Mouse (Mus musculus): Measurements from ENCODE around the gene Neurl1b.

Neurl1b gene

DNA sequence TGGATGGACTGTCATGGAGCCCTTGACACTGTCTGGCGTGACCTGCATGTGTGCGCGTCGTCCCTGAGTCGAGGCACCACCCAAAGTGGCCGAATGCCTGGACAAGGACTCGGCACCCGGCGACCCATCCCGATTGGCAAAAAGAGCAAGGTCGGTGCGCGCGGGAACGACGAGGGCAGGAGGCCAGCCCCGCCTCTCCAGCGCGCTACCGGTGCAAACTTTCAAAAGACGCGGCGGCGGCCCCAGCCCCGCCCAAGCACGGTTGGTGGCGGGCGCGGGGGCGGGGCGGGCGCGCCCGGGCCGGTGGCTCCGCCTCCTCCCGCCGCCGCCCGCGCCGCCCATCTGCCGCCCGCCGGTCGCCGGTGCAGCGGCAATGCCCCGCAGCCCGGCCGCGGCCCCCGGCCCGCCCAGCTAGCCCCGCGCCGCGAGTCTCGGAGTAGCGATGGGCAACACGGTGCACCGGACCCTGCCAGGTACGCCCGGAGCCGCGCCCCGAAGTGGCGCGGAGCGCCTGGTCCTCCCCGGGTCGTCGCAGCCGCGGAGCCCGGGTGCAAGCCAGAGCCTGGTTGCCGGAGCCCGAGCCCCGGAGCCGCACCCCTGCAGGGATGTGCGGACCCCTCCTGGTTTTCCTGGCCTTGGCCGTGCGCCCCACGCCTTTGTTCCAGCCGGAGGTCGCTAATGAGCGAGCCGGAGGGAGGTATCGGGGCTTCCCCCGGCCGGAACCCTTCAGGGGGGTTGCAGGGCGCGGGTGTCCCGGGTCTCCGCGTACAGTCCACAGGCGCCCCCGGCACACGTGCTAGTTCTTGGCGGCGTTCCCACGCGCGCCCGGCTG, at the start of gene Neurl1b:
TSS of gene Neurl1b (plus strand) at position 307 of the 832 bp plus-strand sequence.
- no peak for DNase-seq (ENCODE audit: low read depth in 1 of 2, low spot score in 2 of 2)

DNA sequence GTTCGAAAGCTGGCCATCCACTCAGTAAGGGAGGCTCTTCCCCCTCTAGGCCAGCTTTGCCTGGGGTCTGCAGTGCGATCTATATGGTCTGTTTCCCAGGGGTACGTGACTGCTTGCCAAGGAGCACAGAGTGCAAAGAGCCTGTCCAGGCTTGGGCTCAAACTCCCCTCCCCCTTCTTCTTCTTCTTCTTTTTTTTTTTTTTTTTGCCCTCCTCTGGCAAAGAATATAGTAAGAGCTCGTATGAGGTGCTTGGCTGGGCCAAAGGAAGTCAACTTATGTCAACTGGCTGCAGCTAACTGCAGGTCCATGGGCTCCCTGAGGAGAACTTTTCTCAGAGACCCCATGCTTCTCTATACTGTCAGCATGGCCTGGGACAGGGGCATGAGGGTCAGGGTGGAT, 47.8 kb upstream of the Neurl1b start:
- DNase-seq (ENCODE audit: low read depth in 1 of 2, low spot score in 2 of 2): no peak

DNA sequence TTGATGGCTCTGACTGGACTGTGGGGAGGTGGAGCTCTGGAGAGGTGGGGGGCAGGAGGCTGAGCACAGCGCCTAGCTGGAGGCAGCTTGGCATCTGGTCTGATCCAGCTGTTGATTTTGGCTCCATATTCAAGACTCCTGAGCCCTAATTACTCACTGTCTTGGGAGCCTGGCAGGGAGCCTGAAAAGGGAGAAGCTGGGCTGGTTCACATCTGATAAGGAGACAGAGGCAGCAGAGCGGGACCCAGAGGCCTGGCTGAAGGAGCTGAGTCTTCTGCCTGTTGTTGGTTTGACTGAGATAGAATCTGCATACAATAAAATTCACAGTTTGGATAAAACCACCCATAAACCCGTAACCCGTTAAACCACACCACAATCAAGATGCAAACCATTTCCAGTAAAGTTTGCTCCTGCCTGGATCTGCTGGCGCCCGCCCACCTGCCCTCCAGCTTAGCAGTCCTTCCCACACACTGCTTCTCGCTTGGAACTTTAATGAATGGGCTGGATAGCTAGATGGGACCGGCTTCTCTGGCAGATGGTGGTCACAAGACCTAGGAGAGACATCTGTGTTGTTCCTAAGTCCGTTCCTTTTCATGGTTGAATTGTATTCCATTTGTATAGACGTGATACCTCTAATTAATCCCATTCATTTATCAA, 46.2 kb upstream of the Neurl1b start:
- no peak for DNase-seq (ENCODE audit: low read depth in 1 of 2, low spot score in 2 of 2)

DNA sequence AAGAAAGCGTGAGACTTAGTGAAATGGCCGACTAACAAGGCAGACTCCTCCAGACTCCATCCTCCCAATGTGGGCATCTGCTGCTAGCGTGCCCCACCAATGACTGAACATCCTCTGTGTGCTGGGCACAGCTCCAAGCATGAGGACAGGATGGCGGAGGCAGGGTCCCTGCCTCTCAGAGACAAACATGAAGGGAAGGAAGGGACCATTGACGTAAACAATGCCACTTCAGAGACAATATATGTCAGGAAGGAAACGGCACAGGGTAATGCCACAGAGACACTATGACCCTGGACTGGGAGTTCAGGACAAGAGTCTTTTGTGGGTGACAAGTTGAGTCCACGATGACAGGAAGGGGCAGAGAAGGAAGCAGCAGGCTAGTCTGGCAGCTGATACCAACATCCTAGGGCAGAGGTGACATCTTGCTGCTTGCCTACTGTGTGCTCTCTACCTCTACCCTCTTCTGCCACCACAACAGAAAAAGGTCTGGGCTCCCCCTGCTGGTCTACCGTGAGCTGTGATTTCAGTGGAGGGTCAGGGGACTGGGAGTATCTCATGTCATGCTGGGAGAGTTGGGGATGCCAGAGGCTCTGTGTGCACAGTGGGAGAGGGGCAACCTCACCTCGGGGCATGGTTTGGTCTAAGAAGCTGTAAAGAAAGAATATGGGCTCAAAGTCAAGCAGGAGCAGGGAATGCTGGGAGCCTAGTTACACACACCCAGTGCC, 43.9 kb upstream of the Neurl1b start:
- DNase-seq (ENCODE audit: low read depth in 1 of 2, low spot score in 2 of 2): peak in 1 of 2 experiments; percentile 37

DNA sequence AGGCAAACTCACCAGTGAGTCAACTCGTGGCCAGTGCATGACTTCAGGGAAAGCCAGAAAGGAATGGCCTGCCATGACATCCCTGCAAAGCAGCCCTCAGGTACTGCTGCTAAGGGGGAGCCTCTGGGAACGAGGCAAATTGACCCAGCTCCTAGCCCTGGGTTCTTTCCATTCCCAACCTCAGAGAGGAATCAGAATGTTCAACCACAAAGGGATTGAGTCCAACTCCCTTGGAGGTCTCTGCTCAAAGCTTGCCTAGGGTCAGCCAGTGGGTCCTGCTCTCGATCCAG, 43.4 kb upstream of the Neurl1b start:
- no peak for DNase-seq (ENCODE audit: low read depth in 1 of 2, low spot score in 2 of 2)

DNA sequence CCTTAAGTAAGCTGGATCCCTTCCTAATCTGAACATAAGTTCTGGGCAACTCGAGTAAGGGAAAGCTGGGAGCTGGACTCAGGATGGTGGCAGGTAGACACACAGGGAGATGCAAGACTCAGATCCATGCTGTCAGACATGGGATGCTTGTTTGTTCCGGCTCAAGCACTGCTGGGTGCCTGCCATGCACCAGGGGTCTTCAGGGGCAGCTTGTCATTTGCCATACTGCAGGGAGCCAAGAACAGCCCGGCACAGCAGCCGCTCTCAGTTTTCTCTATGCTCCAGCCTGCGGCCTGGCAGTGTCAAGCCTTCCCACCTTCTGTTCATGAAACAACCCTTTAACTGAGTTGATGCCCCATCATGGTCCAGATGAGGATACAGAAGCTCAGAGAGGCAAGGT, 41.4 kb upstream of the Neurl1b start:
- no peak for DNase-seq (ENCODE audit: low read depth in 1 of 2, low spot score in 2 of 2)

DNA sequence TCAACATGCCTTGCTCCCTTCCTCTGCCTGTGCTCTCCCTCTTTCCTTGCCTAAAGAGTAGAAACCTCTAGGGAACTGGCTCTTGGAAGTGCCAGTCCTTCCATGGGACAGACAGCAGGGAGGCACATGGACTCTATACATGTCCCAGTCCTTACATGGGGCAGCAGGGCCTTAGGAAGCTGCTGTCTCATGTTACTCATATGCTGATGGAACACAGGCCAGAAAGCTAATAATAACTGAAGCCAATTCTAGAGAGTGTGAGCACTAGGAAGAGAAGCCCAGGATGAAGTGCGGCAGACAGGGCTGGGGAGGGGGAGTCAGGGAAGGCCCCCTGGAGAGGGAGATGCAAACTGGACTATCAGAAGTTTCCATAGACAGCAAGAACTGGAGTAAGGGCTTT, 38.2 kb upstream of the Neurl1b start:
- no peak for DNase-seq (ENCODE audit: low read depth in 1 of 2, low spot score in 2 of 2)

DNA sequence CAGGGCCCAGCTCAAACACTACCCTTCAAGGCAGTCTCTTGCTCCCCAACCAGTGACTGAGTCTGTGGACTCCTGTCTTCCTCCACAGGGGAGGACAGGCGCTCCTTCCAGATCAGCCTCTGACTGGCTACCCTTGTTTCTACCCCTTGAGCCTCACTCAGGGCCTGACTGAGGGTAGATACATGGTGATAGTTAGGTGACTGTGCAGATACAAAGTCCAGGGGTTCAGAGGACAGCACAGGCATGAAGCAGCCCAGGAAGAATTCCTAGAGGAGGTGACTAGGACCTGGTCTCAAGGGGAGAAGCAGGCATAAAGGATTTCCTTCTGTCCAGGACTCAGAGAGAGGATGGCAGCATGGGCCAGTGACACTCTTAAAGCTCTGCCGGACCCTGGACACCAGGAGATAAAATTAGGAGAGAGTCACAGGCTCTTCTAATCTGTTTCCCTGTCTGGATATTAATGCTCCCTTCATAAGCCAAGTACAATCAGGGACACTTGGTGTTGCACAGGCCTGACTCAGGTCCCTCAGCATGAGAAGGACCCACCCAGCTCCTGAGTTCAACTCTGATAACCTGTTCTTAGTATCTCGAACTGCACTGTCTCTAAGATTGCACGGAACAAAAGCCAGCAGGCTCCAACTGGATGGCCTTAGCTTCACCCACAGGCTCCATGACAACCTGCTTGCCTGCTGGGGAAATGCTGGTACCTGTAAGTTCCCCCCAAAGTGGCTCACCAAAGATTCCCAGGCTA, 37.5 kb upstream of the Neurl1b start:
- DNase-seq (ENCODE audit: low read depth in 1 of 2, low spot score in 2 of 2): no peak

DNA sequence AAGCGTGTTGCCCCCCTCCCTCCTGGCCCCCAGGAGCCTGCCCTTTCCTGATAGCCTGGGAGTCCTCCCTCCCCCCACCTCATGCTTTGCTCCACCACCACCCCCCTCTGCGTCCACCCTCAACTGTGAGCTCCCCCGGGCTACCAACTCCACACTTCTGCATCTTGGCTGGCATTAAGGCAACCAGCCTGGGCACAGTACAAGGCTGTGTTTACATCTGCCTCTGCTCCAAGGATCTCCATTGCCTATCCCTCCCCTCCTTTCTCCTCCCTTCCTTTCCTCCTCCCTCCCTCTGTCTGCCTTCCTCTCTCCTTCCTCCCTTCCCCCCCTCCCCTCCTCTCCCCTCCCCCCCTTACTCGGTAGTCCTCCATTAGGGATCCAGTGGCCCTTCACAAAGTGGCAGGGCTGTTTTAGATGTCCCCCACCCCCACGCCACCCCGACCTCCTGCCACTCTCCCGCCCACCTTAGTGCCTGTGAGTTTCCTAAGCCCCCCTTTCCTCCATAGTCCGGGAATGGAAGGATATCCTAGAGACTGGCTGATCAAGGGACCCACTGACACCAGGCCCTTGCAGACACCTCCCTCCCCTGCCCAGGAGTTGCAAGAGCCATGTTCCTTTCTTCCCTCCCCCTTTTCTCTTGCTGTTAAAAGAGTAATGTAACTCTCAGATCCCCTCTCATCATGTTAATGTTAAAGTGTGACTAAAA, 34.2 kb upstream of the Neurl1b start:
- DNase-seq (ENCODE audit: low read depth in 1 of 2, low spot score in 2 of 2): no peak

DNA sequence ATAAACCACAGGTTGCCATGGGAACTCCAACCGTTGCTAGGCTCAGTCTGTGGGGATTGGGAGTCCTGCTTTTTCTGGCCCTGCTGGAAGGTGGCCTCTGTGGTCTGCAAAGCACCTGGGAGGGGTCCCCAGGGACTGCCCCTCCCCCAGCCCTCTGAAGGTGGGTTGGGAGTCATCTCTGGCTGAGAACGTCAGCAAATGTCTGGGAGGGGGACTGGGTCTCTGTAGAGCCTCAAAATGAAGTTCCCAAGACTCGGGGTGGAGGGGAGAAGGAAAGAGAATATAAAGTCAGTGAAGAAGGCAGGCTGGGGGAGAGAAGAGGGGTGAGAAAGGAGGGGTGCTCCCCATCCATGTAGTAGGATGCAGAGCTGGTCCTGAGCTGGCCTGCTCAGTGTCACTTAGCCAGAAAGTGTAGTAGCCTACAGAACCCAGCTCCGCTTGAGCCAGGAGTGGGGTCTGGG, 33.6 kb upstream of the Neurl1b start:
- DNase-seq (ENCODE audit: low read depth in 1 of 2, low spot score in 2 of 2): no peak

DNA sequence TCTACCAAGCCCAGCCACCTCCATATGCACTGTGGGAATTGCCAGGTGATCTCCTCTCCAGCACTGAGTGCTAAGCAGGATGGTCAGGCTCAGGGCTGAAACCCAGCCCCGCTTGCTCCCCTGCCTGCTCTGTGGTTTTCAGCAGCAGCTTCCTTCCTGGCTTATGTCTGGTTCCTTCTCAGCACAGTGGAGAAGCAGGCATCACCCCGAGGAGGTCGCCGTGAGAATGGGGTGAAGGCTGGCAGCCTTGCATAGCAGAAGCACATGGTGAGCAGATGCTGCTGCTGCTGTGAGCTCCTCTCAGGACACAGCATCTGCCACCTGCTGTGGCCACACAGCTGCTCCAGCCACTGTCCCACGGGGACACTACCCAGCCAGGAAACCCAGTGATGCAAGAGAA, 33.0 kb upstream of the Neurl1b start:
- DNase-seq (ENCODE audit: low read depth in 1 of 2, low spot score in 2 of 2): no peak

DNA sequence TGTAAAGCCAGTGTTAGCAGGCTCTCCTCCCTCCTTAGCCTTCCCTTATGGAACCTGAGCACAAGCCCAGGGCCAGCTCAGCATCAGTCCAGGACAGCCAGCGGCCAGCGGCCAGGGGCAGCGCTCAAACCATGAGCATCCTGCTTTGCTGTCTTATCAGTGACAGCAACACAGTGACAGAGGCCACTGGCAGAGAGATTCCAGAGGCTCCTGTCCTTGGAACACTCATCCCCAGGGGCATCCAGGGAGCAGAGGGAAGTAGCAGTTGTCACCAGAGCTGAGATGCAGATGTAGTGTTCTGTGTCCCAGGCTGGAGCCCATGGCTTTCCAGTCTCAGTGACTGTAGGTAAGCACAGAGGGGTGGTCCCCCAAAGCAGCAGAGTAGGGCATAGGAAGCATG, 32.5 kb upstream of the Neurl1b start:
- no peak for DNase-seq (ENCODE audit: low read depth in 1 of 2, low spot score in 2 of 2)

DNA sequence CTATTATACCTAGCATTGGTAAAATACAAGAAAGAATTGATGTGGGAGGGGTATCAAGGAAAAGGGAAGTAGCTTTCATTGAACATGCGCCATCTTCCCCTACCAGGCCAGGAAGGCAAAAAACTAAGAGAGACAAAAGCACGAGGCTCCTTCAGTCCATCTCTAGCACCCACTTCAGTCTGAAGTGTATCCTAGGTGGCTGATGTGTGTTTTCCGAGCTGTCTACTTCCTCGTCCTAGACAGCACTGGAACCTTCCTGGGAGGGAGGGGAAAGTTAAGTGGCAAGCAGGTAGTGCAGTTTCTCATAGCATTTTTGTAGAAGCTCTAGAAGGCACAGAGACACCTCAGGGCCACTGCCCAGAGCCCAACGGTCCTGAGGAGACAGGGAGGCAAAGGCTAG, 31.9 kb upstream of the Neurl1b start:
- no peak for DNase-seq (ENCODE audit: low read depth in 1 of 2, low spot score in 2 of 2)

DNA sequence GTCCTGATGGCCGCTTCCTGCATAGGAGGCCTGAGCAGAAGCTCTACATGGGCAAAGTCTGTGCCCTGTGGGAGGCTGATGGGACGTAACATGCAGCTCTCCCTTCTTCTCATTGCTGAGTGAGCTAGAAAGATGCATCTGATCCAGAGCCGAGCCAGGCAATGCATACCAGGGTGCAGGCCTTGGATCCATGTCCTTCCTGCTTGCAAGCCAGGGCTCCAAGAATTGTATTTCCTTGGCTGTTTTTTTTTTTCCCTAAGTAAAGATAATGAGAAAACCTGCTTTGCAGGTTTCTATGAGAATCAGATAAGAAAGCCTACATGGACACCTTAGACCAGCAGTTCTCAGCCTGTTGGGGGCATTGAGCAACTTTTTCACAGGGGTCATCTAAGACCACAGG, 30.5 kb upstream of the Neurl1b start:
- DNase-seq (ENCODE audit: low read depth in 1 of 2, low spot score in 2 of 2): no peak

DNA sequence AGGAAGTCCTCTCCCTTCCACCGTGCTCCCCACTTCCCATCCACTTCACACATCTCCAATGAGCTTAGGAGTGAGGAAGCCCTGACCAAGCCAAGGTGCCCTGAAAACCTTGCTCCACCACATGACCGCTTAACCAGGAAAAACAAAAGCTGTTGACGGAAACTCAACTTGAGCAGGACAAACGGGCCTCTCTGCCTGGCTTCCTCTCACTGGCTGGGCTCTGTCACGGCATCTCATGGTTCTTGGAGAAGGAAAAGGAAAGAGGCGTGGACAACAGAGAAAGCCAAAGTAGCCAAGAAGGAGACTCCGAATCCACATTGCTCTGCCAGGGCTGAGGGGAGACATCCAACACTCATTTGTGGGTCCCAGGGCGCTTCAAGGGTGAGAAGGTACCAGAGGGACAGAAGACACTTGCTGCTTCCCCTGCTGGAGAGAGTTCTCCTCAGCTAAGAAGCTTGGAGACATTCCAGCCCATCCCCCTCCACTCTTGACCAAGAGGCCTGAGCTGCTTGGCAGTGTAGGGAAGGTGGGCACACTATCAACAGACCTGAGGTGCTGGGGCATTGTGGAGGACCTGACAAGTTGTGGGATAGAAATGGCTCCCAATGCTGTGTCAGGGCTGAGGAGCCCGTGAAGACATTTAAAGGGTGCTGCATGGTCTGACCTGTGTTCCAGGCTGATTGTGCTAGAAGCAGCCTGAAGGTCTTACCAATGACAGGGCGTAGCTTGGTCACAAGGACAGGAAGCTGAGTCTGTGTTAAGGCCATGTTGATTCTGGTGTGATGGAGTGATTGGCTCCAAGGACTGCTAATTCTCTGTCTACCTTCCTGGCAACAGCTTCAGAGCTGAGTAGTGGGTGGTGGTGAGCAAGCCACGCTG, 29.1 kb upstream of the Neurl1b start:
- no peak for DNase-seq (ENCODE audit: low read depth in 1 of 2, low spot score in 2 of 2)

DNA sequence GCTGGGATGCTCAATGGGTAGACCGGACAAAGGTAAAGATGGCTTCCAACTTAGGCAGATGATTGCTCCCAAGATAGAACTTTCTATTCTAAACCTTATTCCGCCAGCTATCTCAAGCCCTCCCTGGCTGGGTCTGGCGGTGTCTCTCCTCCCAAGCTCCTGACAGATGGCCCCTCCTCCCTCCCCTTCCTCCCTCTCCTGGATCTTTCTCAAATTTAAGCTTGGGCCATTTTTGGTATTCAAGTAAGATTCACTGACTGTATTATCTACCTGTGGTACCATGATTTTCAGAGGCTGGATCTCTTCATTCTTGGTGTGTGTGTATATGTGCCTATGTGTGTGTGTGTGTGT, 28.5 kb upstream of the Neurl1b start:
- DNase-seq (ENCODE audit: low read depth in 1 of 2, low spot score in 2 of 2): no peak

DNA sequence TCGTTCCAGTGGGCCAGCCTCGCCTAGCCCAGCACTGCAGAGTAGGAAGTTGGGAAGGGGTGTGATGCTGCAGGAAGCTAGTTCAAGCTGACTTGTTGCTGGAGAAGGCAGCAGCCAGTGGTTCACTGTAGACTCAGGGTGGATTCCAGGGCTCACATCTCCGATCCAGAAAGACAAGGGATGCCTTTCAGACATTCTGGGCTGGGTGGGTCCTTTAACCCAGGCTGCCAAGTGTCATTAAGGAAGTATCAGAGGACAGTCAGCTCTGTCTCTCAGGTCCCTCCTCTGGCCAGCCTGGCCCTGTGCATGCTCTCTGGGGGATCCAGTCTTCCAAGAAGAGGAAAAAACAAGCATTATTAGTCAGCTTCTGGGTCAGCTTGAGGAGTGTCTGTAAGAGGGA, 26.5 kb upstream of the Neurl1b start:
- no peak for DNase-seq (ENCODE audit: low read depth in 1 of 2, low spot score in 2 of 2)

DNA sequence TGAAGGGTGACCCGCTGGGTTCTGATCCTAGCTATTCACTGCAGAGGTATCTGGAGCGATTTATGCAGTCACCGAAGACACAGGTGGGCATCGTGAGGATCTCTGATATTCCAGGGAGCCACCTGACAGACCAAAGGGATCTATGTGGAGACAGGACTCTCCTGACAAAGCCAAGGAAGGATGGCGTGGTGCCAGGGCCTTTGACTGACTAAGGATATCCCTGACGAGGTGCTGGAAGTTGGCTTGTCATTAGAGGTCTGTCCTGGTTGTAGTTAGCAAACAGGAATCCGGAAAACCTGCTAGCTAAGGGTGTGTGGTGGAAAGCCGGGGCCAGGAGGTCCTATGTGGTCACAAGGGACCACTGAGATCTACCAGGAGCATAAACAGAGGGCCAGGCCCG, 25.4 kb upstream of the Neurl1b start:
- DNase-seq (ENCODE audit: low read depth in 1 of 2, low spot score in 2 of 2): no peak

DNA sequence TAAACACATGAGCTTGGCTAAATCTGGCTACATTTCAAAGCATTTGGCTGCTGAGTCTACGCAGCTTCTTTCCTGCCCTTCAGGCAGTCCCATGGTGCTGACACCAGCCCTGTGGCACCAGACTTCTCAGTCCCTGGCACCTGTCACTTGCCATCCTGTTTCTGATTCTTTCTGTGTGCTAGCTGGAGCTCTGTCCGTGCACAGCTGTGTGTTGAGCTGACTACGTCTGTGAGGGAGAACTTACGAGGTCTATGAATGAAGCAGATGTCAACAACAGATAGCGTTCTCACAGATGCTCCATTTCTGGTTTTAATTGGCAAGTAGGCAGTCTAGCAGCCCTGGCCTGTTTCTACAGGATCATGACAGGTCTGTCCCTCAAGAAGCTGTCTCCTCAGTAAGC, 24.0 kb upstream of the Neurl1b start:
- DNase-seq (ENCODE audit: low read depth in 1 of 2, low spot score in 2 of 2): no peak

DNA sequence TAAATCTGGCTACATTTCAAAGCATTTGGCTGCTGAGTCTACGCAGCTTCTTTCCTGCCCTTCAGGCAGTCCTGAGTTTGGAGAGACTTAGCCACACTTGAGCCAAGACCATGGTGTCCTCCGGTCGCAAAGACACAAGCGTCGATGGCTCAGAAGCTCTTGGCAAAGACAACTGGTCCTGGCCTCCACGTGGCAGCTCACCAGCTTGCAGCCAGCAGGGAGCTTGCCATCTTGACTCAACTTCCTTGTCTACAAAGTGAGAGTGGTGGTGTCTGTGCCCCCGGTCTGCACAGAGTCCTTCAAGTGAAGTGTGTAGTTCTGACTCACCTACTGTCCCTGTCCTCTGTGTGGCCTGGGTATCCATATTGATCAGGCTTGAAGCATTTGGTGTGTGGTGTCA, 22.3 kb upstream of the Neurl1b start:
- DNase-seq (ENCODE audit: low read depth in 1 of 2, low spot score in 2 of 2): no peak

Data from monocyte, adult 2 months (primary cell).